Mouse (Mus musculus) midbrain, embryonic 11.5 days (tissue): ENCODE data around the gene Cux2. TPM values are rescaled to one million over a fixed set of nuclear protein-coding genes. Genes with fewer than 3 reads are reported as not detected.

Source experiments
- ATAC-seq: fragments of 200-750 bp; cut with Nextera tagmentation; 2 replicates; pipeline ENCODE4 v1.8.0; 2017; ENCODE audit warnings: moderate TSS enrichment, moderate library complexity; ENCODE audit not compliant: low FRiP score
- DNase-seq: peaks from one replicate; pipeline ENCODE4 v3.0.0; 2015; ENCODE audit warnings: low spot score; ENCODE audit errors: missing footprints
- H3K27ac ChIP-seq: fragments of 300-500 bp; sonication (generic); 2 replicates; pipeline ENCODE4 v1.5.1; 2014; ENCODE audit warnings: low read depth, low read length
- H3K27me3 ChIP-seq: fragments of 300-500 bp; sonication (generic); 2 replicates; pipeline ENCODE4 v1.6.1; 2014; ENCODE audit warnings: mild to moderate bottlenecking, low read length, moderate library complexity, mixed read lengths; ENCODE audit not compliant: control insufficient read depth, insufficient read depth
- H3K36me3 ChIP-seq: fragments of 300-500 bp; sonication (generic); 2 replicates; pipeline ENCODE4 v1.6.1; 2014; ENCODE audit warnings: mild to moderate bottlenecking, low read length, moderate library complexity, mixed read lengths; ENCODE audit not compliant: control insufficient read depth, insufficient read depth
- H3K4me1 ChIP-seq: fragments of 300-500 bp; sonication (generic); 2 replicates; pipeline ENCODE4 v1.6.1; 2014; ENCODE audit warnings: low read length; ENCODE audit not compliant: control insufficient read depth, insufficient read depth
- H3K4me2 ChIP-seq: fragments of 300-500 bp; sonication (generic); 2 replicates; pipeline ENCODE4 v1.6.1; 2014; ENCODE audit warnings: mild to moderate bottlenecking, moderate library complexity
- H3K4me3 ChIP-seq: fragments of 300-500 bp; sonication (generic); 2 replicates; pipeline ENCODE4 v1.5.1; 2014; ENCODE audit warnings: low read depth, low read length
- H3K9ac ChIP-seq: fragments of 300-500 bp; sonication (generic); 2 replicates; pipeline ENCODE4 v1.6.1; 2014; ENCODE audit warnings: low read length
- H3K9me3 ChIP-seq: fragments of 300-500 bp; sonication (generic); 2 replicates; pipeline ENCODE4 v1.6.1; 2016; ENCODE audit warnings: low read length; ENCODE audit not compliant: control insufficient read depth
- WGBS: fragments of 180-500 bp; shearing (Covaris S2); extraction: QIAGEN DNeasy Blood & Tissue Kit; methylation state at CpG from one replicate; pipeline ENCODE4 v1.1.7; 2014; 5-methylcytosine and 5-hydroxymethylcytosine counted together
- polyA plus RNA-seq: library from polyadenylated mRNA; unstranded; fragments of >200 nt; fragmentation: Nextera tagmentation; extraction: Ambion mirVana; gene quantifications from 2 replicates; pipeline ENCODE4 v1.2.1, GENCODE M21; 2014

Cux2 gene
- polyA plus RNA-seq, 1 experiment from 2014 or later = 11.1 TPM

DNA sequence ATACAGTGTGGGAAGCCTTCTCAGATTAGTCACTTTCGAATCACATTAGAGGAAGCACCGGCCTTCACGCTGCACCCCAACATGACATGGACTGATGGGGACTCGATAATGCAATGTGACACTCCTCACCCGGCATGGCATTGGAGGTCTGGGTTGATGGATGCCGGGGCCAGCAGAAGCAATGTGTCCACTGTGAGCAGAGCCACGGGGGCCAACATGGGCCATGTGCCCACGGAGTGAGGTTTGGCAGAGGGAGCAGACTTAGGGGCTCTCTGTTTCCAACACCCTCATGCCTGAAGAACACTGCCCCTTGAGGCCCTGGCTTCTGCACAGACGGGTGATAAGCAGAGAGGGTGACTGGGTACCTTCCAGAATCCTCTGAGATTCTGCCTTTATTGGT lies 91.4 kb downstream of the Cux2 start:
- no peaks in the 10 kb centered on the region for H3K9me3 ChIP-seq
- 87% methylated on average over 9 of the region's 9 CpGs for WGBS
- H3K9ac ChIP-seq = no peak overlapping the region
- no peaks in the 10 kb centered on the region; the same call in 1 of the 2 replicates for H3K4me1 ChIP-seq
- no peak for DNase-seq
- no peak for ATAC-seq
- no peak overlapping the region for H3K4me3 ChIP-seq
- H3K27ac ChIP-seq = no peak overlapping the region
- no peaks in the 10 kb centered on the region for H3K36me3 ChIP-seq
- no peak overlapping the region for H3K4me2 ChIP-seq
- H3K27me3 ChIP-seq = no peaks in the 10 kb centered on the region

DNA sequence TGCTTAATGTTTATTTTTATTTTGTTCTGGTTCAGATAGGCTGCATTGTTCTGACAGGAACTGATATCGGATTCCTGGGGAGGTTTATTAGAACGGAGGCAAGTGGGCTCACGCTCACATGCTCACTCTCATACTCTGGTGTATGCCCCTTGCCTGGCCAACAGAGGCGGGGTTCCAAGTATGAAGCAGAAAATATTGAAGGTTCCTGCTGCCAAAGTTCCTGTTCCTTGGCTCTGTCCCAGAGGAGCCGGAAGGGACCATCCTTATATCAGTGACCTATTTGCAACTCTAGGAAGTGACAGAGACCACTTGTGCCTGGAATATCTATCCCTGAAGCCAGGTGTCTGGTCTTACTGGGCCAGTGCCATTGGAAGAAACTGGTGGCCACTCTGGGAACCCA lies 94.1 kb downstream of the Cux2 start:
- Histone ChIP-seq H3K36me3 (no peaks in the 10 kb centered on the region), H3K27ac (no peak overlapping the region), H3K9ac (no peak overlapping the region), H3K4me3 (no peak overlapping the region), H3K4me1 (no peaks in the 10 kb centered on the region; the same call in 1 of the 2 replicates), H3K9me3 (no peaks in the 10 kb centered on the region), H3K4me2 (no peak overlapping the region), H3K27me3 (no peaks in the 10 kb centered on the region)
- ATAC-seq = no peak
- 86% methylated on average over 5 of the region's 5 CpGs for WGBS
- no peak for DNase-seq

DNA sequence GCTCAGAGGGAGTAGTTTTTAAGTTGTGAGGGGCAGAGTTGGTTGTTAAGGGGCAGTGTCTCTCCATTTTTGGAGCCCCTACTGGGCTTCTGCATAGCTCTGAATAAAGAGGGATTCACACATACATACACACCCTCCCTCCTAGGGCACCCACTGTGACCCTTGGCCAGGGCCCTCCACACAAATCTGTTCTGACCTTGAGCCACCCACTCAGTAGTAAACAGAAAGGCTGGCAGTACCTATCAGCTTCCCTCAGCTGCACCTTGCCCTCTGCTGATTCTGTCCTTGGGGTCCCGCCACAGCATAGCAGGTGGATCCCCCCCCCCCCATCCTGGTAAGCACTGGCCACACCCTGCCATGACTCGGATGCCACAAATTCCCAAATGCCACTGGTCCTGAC lies 99.7 kb downstream of the Cux2 start:
- no peak overlapping the region for H3K9ac ChIP-seq
- WGBS = 88% methylated on average over 2 of the region's 2 CpGs
- no peak overlapping the region for H3K27ac ChIP-seq
- no peak overlapping the region for H3K4me3 ChIP-seq
- peaks cover 23% of the 10 kb centered on the region for H3K4me1 ChIP-seq
- no peaks in the 10 kb centered on the region for H3K9me3 ChIP-seq
- no peaks in the 10 kb centered on the region for H3K36me3 ChIP-seq
- no peaks in the 10 kb centered on the region for H3K27me3 ChIP-seq
- DNase-seq (no peak), ATAC-seq (no peak)
- no peak overlapping the region for H3K4me2 ChIP-seq

- H3K27ac ChIP-seq = peak overlapping the region; percentile 71
- H3K9ac ChIP-seq = peak overlapping the region; percentile 37; the same call in 1 of the 2 replicates
- 41% methylated on average over 8 of the region's 8 CpGs for WGBS
- ATAC-seq = peak; percentile 17; the same call in 1 of the 2 replicates
- no peaks in the 10 kb centered on the region for H3K36me3 ChIP-seq
- peaks cover 23% of the 10 kb centered on the region for H3K4me1 ChIP-seq
- no peaks in the 10 kb centered on the region for H3K27me3 ChIP-seq
- peak overlapping the region; percentile 41; the same call in 1 of the 2 replicates for H3K4me2 ChIP-seq
- H3K9me3 ChIP-seq = no peaks in the 10 kb centered on the region
- no peak for DNase-seq
- no peak overlapping the region for H3K4me3 ChIP-seq
Measured at GRCm38 (mm10) chr5:121949050-121949443, 100.9 kb downstream of the Cux2 start.

DNA sequence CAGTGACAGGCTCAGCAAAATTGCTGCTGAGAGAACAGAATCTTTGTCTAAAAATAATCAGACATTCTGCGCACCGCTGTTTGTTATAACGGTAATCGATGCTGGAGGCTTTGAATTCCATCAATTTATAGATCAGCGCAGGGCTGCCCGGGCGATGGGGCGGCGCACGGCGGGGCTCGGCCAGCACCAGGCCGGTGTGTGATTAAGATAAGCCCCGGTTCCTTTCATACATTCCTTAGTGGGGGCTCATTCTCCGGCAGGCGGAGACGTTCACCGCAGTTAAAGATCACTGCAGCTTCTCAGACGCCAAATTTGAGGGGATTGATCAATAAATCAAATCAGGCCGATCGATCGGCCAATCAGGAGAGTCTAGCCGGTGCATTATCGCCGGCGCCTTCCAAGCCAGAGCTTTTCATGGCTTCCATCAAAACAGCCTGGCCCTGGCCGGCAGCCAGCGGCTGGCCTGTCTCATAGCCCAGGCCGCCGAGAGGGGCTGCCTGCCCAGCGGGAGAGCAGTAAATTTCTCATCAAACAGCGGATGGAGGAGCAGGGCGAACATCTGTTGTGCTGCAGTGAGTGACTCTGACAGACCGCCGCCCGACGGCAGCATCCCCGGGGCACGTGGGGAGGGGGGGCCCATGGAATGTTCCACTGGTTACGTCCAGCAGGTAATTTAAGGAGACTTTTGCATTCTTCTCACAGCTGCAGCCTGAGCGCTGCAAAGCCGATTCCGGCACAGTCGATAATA lies 101.4 kb downstream of the Cux2 start:
- H3K9me3 ChIP-seq = no peaks in the 10 kb centered on the region
- H3K4me3 ChIP-seq = peak overlapping the region; percentile 15
- H3K27me3 ChIP-seq = no peaks in the 10 kb centered on the region
- H3K27ac ChIP-seq = peak overlapping the region; percentile 71
- no peaks in the 10 kb centered on the region for H3K36me3 ChIP-seq
- H3K9ac ChIP-seq = peak overlapping the region; percentile 37
- H3K4me2 ChIP-seq = peak overlapping the region; percentile 41
- peaks cover 23% of the 10 kb centered on the region for H3K4me1 ChIP-seq
- 8% methylated on average over 44 of the region's 44 CpGs for WGBS
- ATAC-seq = peak; percentile 81
- peak; percentile 95 for DNase-seq

DNA sequence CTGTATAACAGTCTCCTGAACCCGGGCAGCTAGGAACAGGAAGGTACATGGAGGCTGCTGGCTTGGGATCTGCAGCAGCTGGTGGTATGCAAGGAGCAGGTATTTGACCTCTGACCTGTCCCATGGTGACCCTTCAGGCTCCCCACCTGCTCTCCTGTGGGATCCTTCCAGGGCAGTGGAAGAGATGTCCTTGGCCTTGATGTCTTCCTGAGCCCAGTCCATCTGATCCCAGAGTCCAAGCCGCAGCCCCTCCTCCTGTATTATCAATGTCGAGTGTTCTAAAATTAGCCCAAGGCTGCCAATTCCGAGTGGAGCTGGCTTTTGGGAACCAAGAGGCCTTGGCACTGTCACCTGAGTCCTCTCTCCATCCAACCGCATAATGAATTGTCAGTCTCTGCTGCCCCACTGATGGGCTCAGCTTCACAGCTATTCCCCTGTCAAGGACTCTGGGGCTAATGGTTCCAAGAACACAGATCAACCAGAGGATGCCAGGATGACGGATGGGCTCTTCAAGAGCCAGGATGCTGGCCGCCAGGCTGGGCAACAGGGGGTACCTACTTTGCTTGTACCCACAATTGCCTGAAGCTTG lies 103.2 kb downstream of the Cux2 start:
- H3K4me1 ChIP-seq = peaks cover 23% of the 10 kb centered on the region
- no peaks in the 10 kb centered on the region for H3K9me3 ChIP-seq
- no peaks in the 10 kb centered on the region for H3K27me3 ChIP-seq
- H3K27ac ChIP-seq = no peak overlapping the region
- no peaks in the 10 kb centered on the region for H3K36me3 ChIP-seq
- H3K4me3 ChIP-seq = no peak overlapping the region
- DNase-seq (no peak), ATAC-seq (no peak)
- 85% methylated on average over 7 of the region's 7 CpGs for WGBS
- H3K9ac ChIP-seq = no peak overlapping the region
- H3K4me2 ChIP-seq = no peak overlapping the region

- H3K4me2 ChIP-seq = no peak overlapping the region
- no peak for ATAC-seq
- no peaks in the 10 kb centered on the region for H3K27me3 ChIP-seq
- no peak overlapping the region for H3K27ac ChIP-seq
- H3K36me3 ChIP-seq = no peaks in the 10 kb centered on the region
- 51% methylated on average over 6 of the region's 6 CpGs for WGBS
- DNase-seq = peak; percentile 97
- peaks cover 23% of the 10 kb centered on the region for H3K4me1 ChIP-seq
- H3K4me3 ChIP-seq = no peak overlapping the region
- H3K9ac ChIP-seq = no peak overlapping the region
- no peaks in the 10 kb centered on the region for H3K9me3 ChIP-seq
Measured at GRCm38 (mm10) chr5:121945819-121946218, 104.1 kb downstream of the Cux2 start.

- H3K27ac ChIP-seq = no peak overlapping the region
Measured at GRCm38 (mm10) chr5:121944021-121944790, 105.7 kb downstream of the Cux2 start.

GRCm38 (mm10) chr5:121943472-121943871 lies 106.4 kb downstream of the Cux2 start:
- Histone ChIP-seq H3K4me1 (peaks cover 20% of the 10 kb centered on the region), H3K9ac (no peak overlapping the region), H3K9me3 (no peaks in the 10 kb centered on the region), H3K36me3 (no peaks in the 10 kb centered on the region), H3K4me2 (no peak overlapping the region), H3K27me3 (no peaks in the 10 kb centered on the region), H3K4me3 (no peak overlapping the region), H3K27ac (no peak overlapping the region)
- ATAC-seq (no peak), DNase-seq (no peak)
- 60% methylated on average over 7 of the region's 7 CpGs for WGBS

More at GRCm38 (mm10) chr5:121944021-121944790, 105.7 kb downstream of the Cux2 start:
- Histone ChIP-seq H3K4me2 (no peak overlapping the region), H3K4me3 (no peak overlapping the region), H3K9me3 (no peaks in the 10 kb centered on the region), H3K36me3 (no peaks in the 10 kb centered on the region), H3K27me3 (no peaks in the 10 kb centered on the region), H3K4me1 (peaks cover 20% of the 10 kb centered on the region), H3K9ac (no peak overlapping the region)
- WGBS = 94% methylated on average over 16 of the region's 16 CpGs
- DNase-seq = no peak
- ATAC-seq = no peak
